Mouse (Mus musculus) MEL (cell line): Measurements from ENCODE around the gene 2510009E07Rik. TPM values are rescaled to one million over a fixed set of nuclear protein-coding genes. Genes with fewer than 3 reads are reported as not detected.

ENCODE experiments used
- DNase-seq: peaks from one replicate; pipeline ENCODE4 v3.0.0; 2011; ENCODE audit warnings: low read depth, low spot score
- H3K27ac ChIP-seq: 2 replicates; pipeline ENCODE4 v1.5.1; 2012; ENCODE audit warnings: low read depth, mild to moderate bottlenecking, control low read depth, low read length, moderate library complexity; ENCODE audit not compliant: control insufficient read depth
- H3K27me3 ChIP-seq, 2 experiments: fragments of 150-350 bp in 1 of 2; sonication (generic) in 1 of 2; 2 replicates each; pipeline ENCODE4 v1.6.1; 2012; ENCODE audit warnings: low read length in 2 of 2, mild to moderate bottlenecking in 2 of 2, improper control_type of control experiment in 1 of 2, moderate library complexity in 1 of 2; ENCODE audit not compliant: insufficient read depth in 2 of 2, control insufficient read depth in 1 of 2
- H3K36me3 ChIP-seq, 2 experiments: 2 replicates each; pipeline ENCODE4 v1.6.1; 2012 to 2014; ENCODE audit warnings: low read length in 2 of 2, improper control_type of control experiment in 1 of 2, inconsistent platforms in 1 of 2, mild to moderate bottlenecking in 1 of 2; ENCODE audit not compliant: insufficient read depth in 2 of 2, control insufficient read depth in 1 of 2
- H3K4me1 ChIP-seq, 2 experiments: fragments of 150-350 bp in 1 of 2; sonication (generic) in 1 of 2; 2 replicates each; pipeline ENCODE4 v1.6.1; 2012; ENCODE audit warnings: low read length in 2 of 2, improper control_type of control experiment in 1 of 2, mild to moderate bottlenecking in 1 of 2; ENCODE audit not compliant: insufficient read depth in 2 of 2, control insufficient read depth in 1 of 2
- H3K4me3 ChIP-seq, 2 experiments: fragments of 150-350 bp in 1 of 2; sonication (generic) in 1 of 2; 2 replicates each; pipeline ENCODE4 v1.5.1; 2012; ENCODE audit warnings: low read depth in 2 of 2, low read length in 2 of 2, mild to moderate bottlenecking in 2 of 2, moderate library complexity in 2 of 2, control low read depth in 1 of 2, improper control_type of control experiment in 1 of 2; ENCODE audit not compliant: control insufficient read depth in 1 of 2, insufficient read depth in 1 of 2
- H3K79me2 ChIP-seq: 2 replicates; pipeline ENCODE4 v1.6.1; 2012; ENCODE audit warnings: mild to moderate bottlenecking, low read length, moderate library complexity; ENCODE audit not compliant: control insufficient read depth, poor library complexity, insufficient read depth
- H3K9ac ChIP-seq: 2 replicates; pipeline ENCODE4 v1.6.1; 2012; ENCODE audit warnings: low read depth, mild to moderate bottlenecking, control low read depth, low read length, moderate library complexity; ENCODE audit not compliant: control insufficient read depth, poor library complexity, severe bottlenecking
- H3K9me3 ChIP-seq: fragments of 150-350 bp; sonication (generic); replicated peaks from 2 replicates; pipeline ENCODE4 v1.6.1; 2012; ENCODE audit warnings: mild to moderate bottlenecking, low read length, improper control_type of control experiment, moderate library complexity; ENCODE audit not compliant: insufficient read depth
- BHLHE40 ChIP-seq: IDR thresholded peaks from 2 replicates; pipeline ENCODE4 v1.6.1; 2012; ENCODE audit warnings: low read depth, mild to moderate bottlenecking, inconsistent platforms, low read length, improper control_type of control experiment, borderline replicate concordance
- CHD1 ChIP-seq: IDR thresholded peaks from 2 replicates; pipeline ENCODE4 v1.6.1; 2012; ENCODE audit warnings: low read depth, mild to moderate bottlenecking, inconsistent platforms, low read length, improper control_type of control experiment
- CHD2 ChIP-seq: IDR thresholded peaks from 2 replicates; pipeline ENCODE4 v1.6.1; 2011; ENCODE audit warnings: low read length, improper control_type of control experiment
- CTCF ChIP-seq, 3 experiments: IDR thresholded peaks in 2 of 3; conservative IDR thresholded peaks in 1 of 3; 2 replicates each; pipeline ENCODE4 v1.5.1; 2011 to 2012; ENCODE audit warnings: low read length in 3 of 3, low read depth in 2 of 3, mild to moderate bottlenecking in 2 of 3, improper control_type of control experiment in 1 of 3, inconsistent platforms in 1 of 3, mixed read lengths in 1 of 3, moderate library complexity in 1 of 3; ENCODE audit not compliant: control insufficient read depth in 1 of 3, insufficient read depth in 1 of 3, poor library complexity in 1 of 3, severe bottlenecking in 1 of 3
- E2F4 ChIP-seq: IDR thresholded peaks from 2 replicates; pipeline ENCODE4 v1.6.1; 2011; ENCODE audit warnings: low read depth, low read length, improper control_type of control experiment, borderline replicate concordance
- EP300 ChIP-seq, 2 experiments: IDR thresholded peaks; 2 replicates each; pipeline ENCODE4 v1.6.1; 2011; ENCODE audit warnings: improper control_type of control experiment in 2 of 2, low read length in 2 of 2, low read depth in 1 of 2, mild to moderate bottlenecking in 1 of 2
- ETS1 ChIP-seq: IDR thresholded peaks from 2 replicates; pipeline ENCODE4 v1.6.1; 2012; ENCODE audit warnings: low read depth, mild to moderate bottlenecking, inconsistent platforms, low read length, improper control_type of control experiment, moderate library complexity
- HCFC1 ChIP-seq: IDR thresholded peaks from 2 replicates; pipeline ENCODE4 v1.6.1; 2012; ENCODE audit warnings: low read depth, mild to moderate bottlenecking, inconsistent platforms, low read length, improper control_type of control experiment, moderate library complexity
- JUND ChIP-seq: IDR thresholded peaks from 2 replicates; pipeline ENCODE4 v1.6.1; 2011; ENCODE audit warnings: low read depth, mild to moderate bottlenecking, improper control_type of control experiment, low read length
- MAFK ChIP-seq: IDR thresholded peaks from 2 replicates; pipeline ENCODE4 v1.6.1; 2011; ENCODE audit warnings: low read depth, mild to moderate bottlenecking, low read length, improper control_type of control experiment, borderline replicate concordance
- MXI1 ChIP-seq: IDR thresholded peaks from 2 replicates; pipeline ENCODE4 v1.6.1; 2011; ENCODE audit warnings: mild to moderate bottlenecking, low read depth, low read length, improper control_type of control experiment
- MYC ChIP-seq: IDR thresholded peaks from 2 replicates; pipeline ENCODE4 v1.6.1; 2011; ENCODE audit warnings: low read depth, mild to moderate bottlenecking, low read length, improper control_type of control experiment, moderate library complexity
- NRF1 ChIP-seq: IDR thresholded peaks from 2 replicates; pipeline ENCODE4 v1.6.1; 2014; ENCODE audit warnings: low read depth, mild to moderate bottlenecking, inconsistent platforms, low read length, improper control_type of control experiment, moderate library complexity; ENCODE audit not compliant: poor library complexity, insufficient read depth, severe bottlenecking
- POLR2AphosphoS5 ChIP-seq: IDR thresholded peaks from 2 replicates; pipeline ENCODE4 v1.6.1; 2012; ENCODE audit warnings: low read depth, borderline replicate concordance, mild to moderate bottlenecking, inconsistent platforms, low read length, moderate library complexity, mixed read lengths
- RAD21 ChIP-seq: IDR thresholded peaks from 2 replicates; pipeline ENCODE4 v1.6.1; 2011; ENCODE audit warnings: mild to moderate bottlenecking, low read depth, low read length, improper control_type of control experiment
- SIN3A ChIP-seq: IDR thresholded peaks from 2 replicates; pipeline ENCODE4 v1.6.1; 2012; ENCODE audit warnings: low read length, improper control_type of control experiment, inconsistent platforms
- SMC3 ChIP-seq: IDR thresholded peaks from 2 replicates; pipeline ENCODE4 v1.6.1; 2011; ENCODE audit warnings: low read depth, low read length, improper control_type of control experiment
- TBP ChIP-seq: IDR thresholded peaks from 2 replicates; pipeline ENCODE4 v1.8.0; 2011; ENCODE audit warnings: low read depth, low read length, improper control_type of control experiment
- TCF12 ChIP-seq: IDR thresholded peaks from 2 replicates; pipeline ENCODE4 v1.6.1; 2014; ENCODE audit warnings: low read depth, mild to moderate bottlenecking, inconsistent platforms, low read length, improper control_type of control experiment, moderate library complexity
- USF2 ChIP-seq, 2 experiments: IDR thresholded peaks; 2 replicates each; pipeline ENCODE4 v1.6.1; 2011 to 2012; ENCODE audit warnings: improper control_type of control experiment in 2 of 2, low read length in 2 of 2, borderline replicate concordance in 1 of 2, inconsistent platforms in 1 of 2, low read depth in 1 of 2, mild to moderate bottlenecking in 1 of 2; ENCODE audit not compliant: insufficient read depth in 1 of 2
- ZC3H11A ChIP-seq: IDR thresholded peaks from 2 replicates; pipeline ENCODE4 v1.6.1; 2012; ENCODE audit warnings: low read depth, mild to moderate bottlenecking, inconsistent platforms, low read length, improper control_type of control experiment
- ZKSCAN1 ChIP-seq: IDR thresholded peaks from 2 replicates; pipeline ENCODE4 v1.6.1; 2012; ENCODE audit warnings: low read depth, mild to moderate bottlenecking, inconsistent platforms, low read length, improper control_type of control experiment, moderate library complexity
- ZNF384 ChIP-seq: IDR thresholded peaks from 2 replicates; pipeline ENCODE4 v1.6.1; 2012; ENCODE audit warnings: low read depth, mild to moderate bottlenecking, inconsistent platforms, low read length, improper control_type of control experiment
- polyA plus RNA-seq, 2 experiments: library from polyadenylated mRNA; stranded (reverse) in 1 of 2; unstranded in 1 of 2; fragments of >175 nt in 1 of 2; fragments of >200 nt in 1 of 2; gene quantifications; 2 replicates each; pipeline versions ENCODE4 v1.2.1 to v1.2.4; 2012; ENCODE audit warnings: low replicate concordance in 2 of 2, low read depth in 1 of 2; ENCODE audit not compliant: insufficient read length in 2 of 2, insufficient read depth in 1 of 2, missing spikeins in 1 of 2
- total RNA-seq: library from RNA; depleted of rRNA; stranded (reverse); fragments of 300-350 nt; gene quantifications from 2 replicates; pipeline ENCODE4 v1.2.3, GENCODE M21; 2012

The 2510009E07Rik gene
- total and polyA plus RNA-seq, 3 experiments = not detected

- H3K27ac ChIP-seq = peak overlapping the region; percentile 68; the same call in 1 of the 2 replicates
- peak; percentile 31 for DNase-seq
- peaks cover 0 to 13% of the 10 kb centered on the region in 2 experiments; a peak in 2 of 4 replicates for H3K36me3 ChIP-seq
- no peaks in the 10 kb centered on the region for H3K27me3 ChIP-seq
- no peaks in the 10 kb centered on the region for H3K9me3 ChIP-seq
- H3K4me3 ChIP-seq = no peak overlapping the region
- no peaks in the 10 kb centered on the region for H3K79me2 ChIP-seq
- H3K4me1 ChIP-seq = peaks cover 18 to 22% of the 10 kb centered on the region in 2 experiments
- TF ChIP-seq ZC3H11A (no peak), MAFK (no peak), TCF12 (peak; percentile 58; the same call in 1 of the 2 replicates), MXI1 (no peak), E2F4 (no peak), USF2 (IDR thresholded peaks at IDR 0.05; ENCODE audit: borderline replicate concordance in 1 of 2, insufficient read depth in 1 of 2, low read depth in 1 of 2, low read length in 2 of 2) (no peak), BHLHE40 (no peak), EP300 (IDR thresholded peaks at IDR 0.05; ENCODE audit: low read depth in 1 of 2, low read length in 2 of 2) (peak; percentile 46 to 69; a peak in 3 of 4 replicates), POLR2AphosphoS5 (no peak), SMC3 (no peak), NRF1 (no peak)
- no peak overlapping the region; the same call in 1 of the 2 replicates for H3K9ac ChIP-seq
Measured at GRCm38 (mm10) chr16:21741542-21741941, 47.1 kb upstream of the 2510009E07Rik start.

- TF ChIP-seq MAFK = no peak
- TF ChIP-seq ZNF384 = peak; percentile 44
- Histone ChIP-seq H3K27me3 (peaks cover 0 to 2% of the 10 kb centered on the region in 2 experiments; a peak in 2 of 4 replicates), H3K27ac (no peak overlapping the region), H3K9me3 (no peaks in the 10 kb centered on the region), H3K36me3 (no peaks in the 10 kb centered on the region), H3K4me3 (no peak overlapping the region), H3K79me2 (no peaks in the 10 kb centered on the region), H3K4me1 (peaks cover 0 to 3% of the 10 kb centered on the region in 2 experiments; a peak in 2 of 4 replicates), H3K9ac (no peak overlapping the region)
- DNase-seq = no peak
Measured at GRCm38 (mm10) chr16:21735638-21736037, 41.2 kb upstream of the 2510009E07Rik start.

GRCm38 (mm10) chr16:21727897-21728364 lies 33.5 kb upstream of the 2510009E07Rik start:
- H3K9ac ChIP-seq = peak overlapping the region; percentile 68
- TF ChIP-seq MYC (0 out of 2 replicates have a peak, but pooled peaks have one; percentile 55), HCFC1 (0 out of 2 replicates have a peak, but pooled peaks have one; percentile 14), BHLHE40 (no peak), ZC3H11A (peak; percentile 85), E2F4 (no peak), CTCF (IDR thresholded peaks at IDR 0.05 in 2 of 3, conservative IDR thresholded peaks at IDR 0.05 in 1 of 3; ENCODE audit: control insufficient read depth in 1 of 3, insufficient read depth in 1 of 3, low read depth in 2 of 3, low read length in 3 of 3, poor library complexity in 1 of 3, severe bottlenecking in 1 of 3) (peak; percentile 24 to 94 (median 69); a peak in 4 of 6 replicates), RAD21 (peak; percentile 83), SIN3A (0 out of 2 replicates have a peak, but pooled peaks have one; percentile 41), CHD2 (no peak), ZKSCAN1 (no peak), TBP (no peak), ETS1 (0 out of 2 replicates have a peak, but pooled peaks have one; percentile 24), JUND (no peak), TCF12 (no peak), NRF1 (no peak), SMC3 (peak; percentile 95), CHD1 (no peak)

More at GRCm38 (mm10) chr16:21727897-21728364, 33.5 kb upstream of the 2510009E07Rik start:
- peaks cover 0 to 2% of the 10 kb centered on the region in 2 experiments; a peak in 1 of 4 replicates for H3K36me3 ChIP-seq
- H3K9me3 ChIP-seq = no peaks in the 10 kb centered on the region
- peaks cover 0 to 3% of the 10 kb centered on the region in 2 experiments; a peak in 2 of 4 replicates for H3K4me1 ChIP-seq
- no peak overlapping the region for H3K27ac ChIP-seq
- no peaks in the 10 kb centered on the region for H3K79me2 ChIP-seq
- peaks cover 0 to 2% of the 10 kb centered on the region in 2 experiments; a peak in 2 of 4 replicates for H3K27me3 ChIP-seq
- H3K4me3 ChIP-seq = peak overlapping the region; percentile 50 to 94
- peak; percentile 89 for DNase-seq
